Mouse (Mus musculus) MEL (cell line): ENCODE measurements at regions not wholly inside any gene's neighbourhood (a gene's known extent, or its start where the extent isn't known, plus 50 kb on each side); places are given as distances from the start of the nearest gene placed in this dataset.

ENCODE experiments used
- CTCF ChIP-seq, 3 experiments: IDR thresholded peaks in 2 of 3; conservative IDR thresholded peaks in 1 of 3; 2 replicates each; pipeline ENCODE4 v1.5.1; 2011 to 2012; ENCODE audit warnings: low read length in 3 of 3, low read depth in 2 of 3, mild to moderate bottlenecking in 2 of 3, improper control_type of control experiment in 1 of 3, inconsistent platforms in 1 of 3, mixed read lengths in 1 of 3, moderate library complexity in 1 of 3; ENCODE audit not compliant: control insufficient read depth in 1 of 3, insufficient read depth in 1 of 3, poor library complexity in 1 of 3, severe bottlenecking in 1 of 3
- EP300 ChIP-seq, 2 experiments: IDR thresholded peaks; 2 replicates each; pipeline ENCODE4 v1.6.1; 2011; ENCODE audit warnings: improper control_type of control experiment in 2 of 2, low read length in 2 of 2, low read depth in 1 of 2, mild to moderate bottlenecking in 1 of 2
- ETS1 ChIP-seq: IDR thresholded peaks from 2 replicates; pipeline ENCODE4 v1.6.1; 2012; ENCODE audit warnings: low read depth, mild to moderate bottlenecking, inconsistent platforms, low read length, improper control_type of control experiment, moderate library complexity
- GATA1 ChIP-seq: IDR thresholded peaks from 2 replicates; pipeline ENCODE4 v1.6.1; 2011; ENCODE audit warnings: low read depth, low read length, improper control_type of control experiment
- MAFK ChIP-seq: IDR thresholded peaks from 2 replicates; pipeline ENCODE4 v1.6.1; 2011; ENCODE audit warnings: low read depth, mild to moderate bottlenecking, low read length, improper control_type of control experiment, borderline replicate concordance
- MAX ChIP-seq: IDR thresholded peaks from 2 replicates; pipeline ENCODE4 v1.6.1; 2011; ENCODE audit warnings: low read length, improper control_type of control experiment
- MEF2A ChIP-seq: IDR thresholded peaks from 2 replicates; pipeline ENCODE4 v1.6.1; 2014; ENCODE audit warnings: low read depth, mild to moderate bottlenecking, inconsistent platforms, low read length, improper control_type of control experiment; ENCODE audit not compliant: poor library complexity, insufficient replicate concordance, severe bottlenecking; ENCODE audit errors: extremely low read depth
- NRF1 ChIP-seq: IDR thresholded peaks from 2 replicates; pipeline ENCODE4 v1.6.1; 2014; ENCODE audit warnings: low read depth, mild to moderate bottlenecking, inconsistent platforms, low read length, improper control_type of control experiment, moderate library complexity; ENCODE audit not compliant: poor library complexity, insufficient read depth, severe bottlenecking
- POLR2A ChIP-seq, 2 experiments: IDR thresholded peaks; 2 replicates each; pipeline ENCODE4 v1.6.1; 2011 to 2012; ENCODE audit warnings: low read length in 2 of 2, mild to moderate bottlenecking in 2 of 2, control low read depth in 1 of 2, improper control_type of control experiment in 1 of 2, low read depth in 1 of 2, moderate library complexity in 1 of 2; ENCODE audit not compliant: control insufficient read depth in 1 of 2, insufficient read depth in 1 of 2, poor library complexity in 1 of 2
- RCOR1 ChIP-seq: IDR thresholded peaks from 2 replicates; pipeline ENCODE4 v1.6.1; 2012; ENCODE audit warnings: low read depth, mild to moderate bottlenecking, inconsistent platforms, low read length, improper control_type of control experiment
- SMC3 ChIP-seq: IDR thresholded peaks from 2 replicates; pipeline ENCODE4 v1.6.1; 2011; ENCODE audit warnings: low read depth, low read length, improper control_type of control experiment
- TAL1 ChIP-seq: IDR thresholded peaks from 2 replicates; pipeline ENCODE4 v1.6.1; 2012; ENCODE audit warnings: mild to moderate bottlenecking, inconsistent platforms, low read length, moderate library complexity, mixed read lengths
- ZNF384 ChIP-seq: IDR thresholded peaks from 2 replicates; pipeline ENCODE4 v1.6.1; 2012; ENCODE audit warnings: low read depth, mild to moderate bottlenecking, inconsistent platforms, low read length, improper control_type of control experiment

GRCm38 (mm10) chr19:49619920-49620319 is 1058.5 kb downstream of the Sorcs1 start:
- TF ChIP-seq NRF1 (no peak), CTCF (IDR thresholded peaks at IDR 0.05 in 2 of 3, conservative IDR thresholded peaks at IDR 0.05 in 1 of 3; ENCODE audit: control insufficient read depth in 1 of 3, insufficient read depth in 1 of 3, low read depth in 2 of 3, low read length in 3 of 3, poor library complexity in 1 of 3, severe bottlenecking in 1 of 3) (no peak), POLR2A (IDR thresholded peaks at IDR 0.05; ENCODE audit: control insufficient read depth in 1 of 2, insufficient read depth in 1 of 2, low read depth in 1 of 2, low read length in 2 of 2, poor library complexity in 1 of 2) (no peak), MAX (no peak), ETS1 (no peak), RCOR1 (no peak), EP300 (IDR thresholded peaks at IDR 0.05; ENCODE audit: low read depth in 1 of 2, low read length in 2 of 2) (no peak), GATA1 (no peak), ZNF384 (no peak), TAL1 (no peak), MAFK (no peak), SMC3 (no peak), MEF2A (no peak)
